Mouse (Mus musculus) C2C12 (cell line): ENCODE measurements around the gene Rpl12.

ENCODE experiments used
- CEBPB ChIP-seq: IDR thresholded peaks from one replicate; pipeline ENCODE4 v1.6.1; 2011; ENCODE audit warnings: low read depth, mild to moderate bottlenecking, control low read depth, moderate library complexity
- CTCF ChIP-seq: IDR thresholded peaks from one replicate; pipeline ENCODE4 v1.5.1; 2011; ENCODE audit not compliant: control insufficient read depth, insufficient read depth, insufficient read length
- FOSL1 ChIP-seq: IDR thresholded peaks from one replicate; pipeline ENCODE4 v1.8.0; 2011; ENCODE audit warnings: mild to moderate bottlenecking, low read length; ENCODE audit not compliant: poor library complexity, insufficient read depth, severe bottlenecking
- MAX ChIP-seq: IDR thresholded peaks from one replicate; pipeline ENCODE4 v1.6.1; 2011; ENCODE audit warnings: mild to moderate bottlenecking, control low read depth
- MYOD1 ChIP-seq: IDR thresholded peaks from one replicate; pipeline ENCODE4 v1.6.1; 2011; ENCODE audit warnings: low read depth; ENCODE audit not compliant: control insufficient read depth, insufficient read length
- MYOG ChIP-seq: IDR thresholded peaks from one replicate; pipeline ENCODE4 v1.6.1; 2011; ENCODE audit not compliant: control insufficient read depth, insufficient read length; ENCODE audit errors: extremely low read depth
- USF1 ChIP-seq: IDR thresholded peaks from one replicate; pipeline ENCODE4 v1.6.1; 2011; ENCODE audit warnings: low read depth, mild to moderate bottlenecking, control low read depth, moderate library complexity

DNA sequence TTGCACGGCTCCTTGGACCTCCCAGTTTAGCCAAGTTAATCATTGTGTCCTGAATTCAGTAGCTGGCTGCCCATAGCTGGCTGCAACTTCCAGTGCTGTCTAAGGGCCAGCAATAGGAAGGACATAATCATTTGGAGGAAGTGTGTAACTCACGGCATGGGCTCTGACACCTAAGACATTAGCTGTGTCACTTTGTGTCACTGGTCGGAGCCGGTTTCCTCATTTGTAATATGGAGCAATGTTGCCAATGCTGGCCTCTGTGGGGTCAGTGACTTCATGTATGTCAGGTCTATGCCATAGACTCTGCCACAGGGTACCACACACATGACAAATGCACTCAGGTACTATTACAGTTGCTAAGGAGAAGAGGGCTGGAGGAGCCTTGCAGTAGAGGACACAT, 1.1 kb upstream of the Rpl12 start:
- TF ChIP-seq CTCF (no peak), MAX (no peak), MYOG (no peak), USF1 (no peak), MYOD1 (no peak), FOSL1 (no peak), CEBPB (no peak)
